Mouse (Mus musculus): ENCODE measurements around the gene Dnttip2.

GRCm38 (mm10) chr3:122323841-122324240 lies 49.7 kb downstream of the Dnttip2 start:
- no peak for TF ChIP-seq CTCF (IDR thresholded peaks at IDR 0.05; ENCODE audit: low read depth)
- no peak for TF ChIP-seq EP300 (optimal IDR thresholded peaks at IDR 0.05)

All from stomach, postnatal 0 days (tissue).